Mouse (Mus musculus) kidney, postnatal 0 days (tissue): Measurements from ENCODE around the gene Gm45062. TPM values are rescaled to one million over a fixed set of nuclear protein-coding genes. Genes with fewer than 3 reads are reported as not detected.
"Not testable (repeated sequence)": the region's sequence is repeated elsewhere in the genome, so short reads cannot be mapped to it uniquely, and the experiment has no call there.

ENCODE experiments used
- ATAC-seq: fragments of 200-750 bp; cut with Nextera tagmentation; replicated peaks from 2 replicates; pipeline ENCODE4 v1.8.0; 2017; ENCODE audit warnings: low read depth, moderate number of reproducible peaks, moderate TSS enrichment, moderate library complexity; ENCODE audit not compliant: low FRiP score
- DNase-seq: peaks from one replicate; pipeline ENCODE4 v3.0.0-alpha.2; 2016; ENCODE audit warnings: low spot score
- H3K27ac ChIP-seq: fragments of 300-500 bp; sonication (generic); 2 replicates; pipeline ENCODE4 v1.5.1; 2014; ENCODE audit warnings: mild to moderate bottlenecking
- H3K27me3 ChIP-seq: fragments of 300-500 bp; sonication (generic); 2 replicates; pipeline ENCODE4 v1.6.1; 2014; ENCODE audit warnings: low read length, mixed read lengths; ENCODE audit not compliant: insufficient read depth
- H3K36me3 ChIP-seq: fragments of 300-500 bp; sonication (generic); 2 replicates; pipeline ENCODE4 v1.6.1; 2014; ENCODE audit warnings: low read length, mixed read lengths; ENCODE audit not compliant: insufficient read depth
- H3K4me1 ChIP-seq: fragments of 300-500 bp; sonication (generic); replicated peaks from 2 replicates; pipeline ENCODE4 v1.6.1; 2014; ENCODE audit warnings: antibody characterized with exemption, low read length, mixed read lengths; ENCODE audit not compliant: insufficient read depth
- H3K4me2 ChIP-seq: fragments of 300-500 bp; sonication (generic); 2 replicates; pipeline ENCODE4 v1.6.1; 2014; ENCODE audit warnings: mild to moderate bottlenecking, low read length, moderate library complexity, mixed read lengths
- H3K4me3 ChIP-seq: fragments of 300-500 bp; sonication (generic); replicated peaks from 2 replicates; pipeline ENCODE4 v1.5.1; 2014; ENCODE audit warnings: low read depth, low read length
- H3K9ac ChIP-seq: fragments of 300-500 bp; sonication (generic); 2 replicates; pipeline ENCODE4 v1.6.1; 2014; ENCODE audit warnings: low read depth, low read length
- H3K9me3 ChIP-seq: fragments of 300-500 bp; sonication (generic); replicated peaks from 2 replicates; pipeline ENCODE4 v1.6.1; 2016; ENCODE audit warnings: low read length, inconsistent platforms, mixed read lengths
- CTCF ChIP-seq: IDR thresholded peaks from 2 replicates; pipeline ENCODE4 v1.5.1; 2016; ENCODE audit warnings: antibody characterized with exemption, low read depth, mild to moderate bottlenecking, moderate library complexity
- WGBS: fragments of 180-500 bp; shearing (Covaris S2); extraction: QIAGEN DNeasy Blood & Tissue Kit; methylation state at CpG from one replicate; pipeline ENCODE4 v1.1.7; 2014; 5-methylcytosine and 5-hydroxymethylcytosine counted together
- polyA plus RNA-seq: library from polyadenylated mRNA; unstranded; fragments of >200 nt; fragmentation: Nextera tagmentation; extraction: Ambion mirVana; gene quantifications from 2 replicates; pipeline ENCODE4 v1.2.1, GENCODE M21; 2015

Gene Gm45062
- polyA plus RNA-seq, 1 experiment from 2014 or later = 5.0 TPM

DNA sequence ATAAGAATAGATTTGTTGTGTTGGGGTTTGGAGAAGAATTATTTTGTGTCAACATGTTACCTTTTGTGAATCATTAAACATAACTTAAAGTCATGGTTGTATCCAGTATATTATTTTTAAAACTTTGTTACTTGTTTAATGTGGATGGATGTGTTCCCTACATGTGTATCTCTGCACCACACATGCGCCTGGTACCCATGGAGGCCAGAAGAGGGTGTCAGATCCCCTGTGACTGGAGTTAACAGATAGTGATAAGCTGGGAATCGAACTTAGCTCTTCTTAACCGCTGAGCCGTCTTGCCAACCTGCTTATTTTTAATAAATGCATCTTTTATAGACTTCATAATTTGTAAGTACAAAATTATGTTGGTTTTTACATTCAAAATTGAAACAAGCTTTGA lies 262.0 kb downstream of the Gm45062 start:
- no peak for ATAC-seq
- no peak overlapping the region for H3K27ac ChIP-seq
- H3K27me3 ChIP-seq = no peaks in the 10 kb centered on the region
- H3K9ac ChIP-seq = no peak overlapping the region
- H3K9me3 ChIP-seq = no peaks in the 10 kb centered on the region
- TF ChIP-seq CTCF = no peak
- WGBS = 96% methylated on average over 4 of the region's 4 CpGs
- H3K4me3 ChIP-seq = no peak overlapping the region
- no peaks in the 10 kb centered on the region for H3K4me1 ChIP-seq
- H3K4me2 ChIP-seq = no peak overlapping the region
- no peak for DNase-seq
- H3K36me3 ChIP-seq = no peaks in the 10 kb centered on the region

DNA sequence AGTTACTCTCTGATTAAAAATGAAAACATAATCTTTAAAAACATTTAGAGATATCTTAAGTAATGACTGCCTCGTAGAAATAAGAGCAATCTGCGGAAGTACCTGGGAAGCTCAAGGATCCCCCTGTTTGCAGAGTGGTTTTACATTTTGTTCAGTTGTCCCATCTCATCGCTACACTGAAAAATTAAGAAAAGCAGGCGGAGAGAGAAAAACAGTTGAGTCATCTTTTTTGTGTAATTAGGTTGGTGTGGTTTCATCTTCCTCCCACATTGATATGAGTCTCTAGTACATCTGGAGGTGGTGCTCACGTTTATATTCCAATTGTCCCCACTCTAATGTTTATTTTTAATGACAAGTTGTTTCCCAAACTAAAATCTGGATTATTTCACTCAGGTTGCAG lies 265.5 kb downstream of the Gm45062 start:
- H3K4me2 ChIP-seq = no peak overlapping the region
- no peaks in the 10 kb centered on the region for H3K36me3 ChIP-seq
- no peaks in the 10 kb centered on the region for H3K27me3 ChIP-seq
- no peaks in the 10 kb centered on the region for H3K4me1 ChIP-seq
- H3K4me3 ChIP-seq = no peak overlapping the region
- TF ChIP-seq CTCF = no peak
- ATAC-seq (no peak), DNase-seq (no peak)
- H3K27ac ChIP-seq = no peak overlapping the region
- WGBS = 81% methylated on average over 5 of the region's 5 CpGs
- no peaks in the 10 kb centered on the region for H3K9me3 ChIP-seq
- H3K9ac ChIP-seq = no peak overlapping the region

DNA sequence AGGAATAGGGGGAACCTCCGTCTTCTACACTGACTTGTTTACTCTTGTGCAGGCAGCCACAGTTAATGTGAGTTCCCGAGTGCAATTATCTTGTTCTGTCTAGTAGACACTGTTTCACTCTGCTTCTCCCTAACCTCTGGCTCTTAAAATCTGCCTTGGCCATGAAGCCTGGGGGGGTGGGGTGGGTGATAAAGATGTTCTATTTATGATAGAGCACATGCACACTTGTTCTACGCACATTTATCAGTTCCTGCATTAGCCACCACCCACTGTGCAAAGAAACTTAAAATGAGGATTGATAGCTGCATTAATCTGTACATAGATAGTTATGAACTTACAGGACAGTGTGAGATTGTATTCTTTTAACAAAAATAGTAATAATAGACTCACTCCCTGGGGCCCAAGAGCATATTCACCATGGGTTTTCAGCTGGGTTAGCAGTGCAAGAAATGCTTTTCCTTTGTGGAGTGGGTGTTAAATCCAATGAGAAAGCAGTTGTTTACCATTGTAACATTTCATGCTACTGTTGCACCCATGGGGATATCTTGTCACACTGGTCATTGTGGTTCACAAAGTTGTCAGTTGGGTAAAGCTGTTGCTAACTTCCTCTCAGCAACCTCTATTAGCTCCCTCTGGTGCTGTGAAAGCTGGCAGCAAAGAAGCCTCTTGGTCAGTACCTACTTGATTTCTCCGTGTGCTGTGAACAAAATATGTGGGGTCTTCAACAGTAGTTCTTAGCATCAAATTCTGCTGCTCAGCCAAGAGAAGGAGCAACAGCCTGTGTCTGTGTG lies 272.0 kb downstream of the Gm45062 start:
- H3K27me3 ChIP-seq = no peaks in the 10 kb centered on the region
- H3K9ac ChIP-seq = no peak overlapping the region
- no peak for TF ChIP-seq CTCF
- H3K4me2 ChIP-seq = no peak overlapping the region
- no peaks in the 10 kb centered on the region for H3K4me1 ChIP-seq
- no peak overlapping the region for H3K27ac ChIP-seq
- H3K9me3 ChIP-seq = no peaks in the 10 kb centered on the region
- ATAC-seq (no peak), DNase-seq (no peak)
- no peaks in the 10 kb centered on the region for H3K36me3 ChIP-seq
- H3K4me3 ChIP-seq = no peak overlapping the region
- WGBS = 84% methylated on average over 4 of the region's 4 CpGs

DNA sequence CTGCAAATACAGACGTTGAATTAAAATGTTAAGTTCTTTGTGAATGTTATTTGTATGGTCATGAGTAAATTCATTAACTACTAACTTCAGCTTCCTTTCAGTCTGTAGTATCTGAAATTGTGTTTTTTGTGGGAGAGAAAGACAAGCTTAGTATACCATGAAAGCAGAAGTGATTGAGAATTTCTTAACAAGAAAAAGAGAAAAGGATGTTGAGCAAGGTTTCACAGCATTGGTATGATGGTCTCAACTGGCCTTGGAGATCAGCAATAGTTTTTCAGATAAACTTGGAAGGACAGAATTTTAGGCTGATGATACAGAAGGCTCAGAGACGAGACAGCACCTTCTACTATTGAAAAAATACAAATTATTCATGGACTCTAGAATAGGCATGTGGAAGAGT lies 277.7 kb downstream of the Gm45062 start:
- H3K9me3 ChIP-seq = no peaks in the 10 kb centered on the region
- ATAC-seq = no peak
- no peak overlapping the region for H3K4me3 ChIP-seq
- H3K36me3 ChIP-seq = no peaks in the 10 kb centered on the region
- WGBS = 83% methylated on average over 2 of the region's 2 CpGs
- no peak for DNase-seq
- no peak overlapping the region for H3K27ac ChIP-seq
- no peak for TF ChIP-seq CTCF
- no peak overlapping the region for H3K9ac ChIP-seq
- H3K4me2 ChIP-seq = no peak overlapping the region
- H3K27me3 ChIP-seq = no peaks in the 10 kb centered on the region
- no peaks in the 10 kb centered on the region for H3K4me1 ChIP-seq

DNA sequence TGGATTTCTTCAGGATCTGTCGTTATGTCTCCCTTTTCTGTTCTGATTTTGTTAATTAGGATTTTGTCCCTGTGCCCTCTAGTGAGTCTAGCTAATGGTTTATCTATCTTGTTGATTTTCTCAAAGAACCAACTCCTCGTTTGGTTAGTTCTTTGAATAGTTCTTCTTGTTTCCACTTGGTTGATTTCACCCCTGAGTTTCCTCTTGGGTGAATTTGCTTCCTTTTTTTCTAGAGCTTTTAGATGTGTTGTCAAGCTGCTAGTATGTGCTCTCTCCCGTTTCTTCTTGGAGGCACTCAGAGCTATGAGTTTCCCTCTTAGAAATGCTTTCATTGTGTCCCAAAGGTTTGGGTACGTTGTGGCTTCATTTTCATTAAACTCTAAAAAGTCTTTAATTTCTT lies 282.3 kb downstream of the Gm45062 start:
- WGBS = 88% methylated on average over 4 of the region's 4 CpGs
- H3K4me2 ChIP-seq, H3K27me3 ChIP-seq, H3K36me3 ChIP-seq, ATAC-seq, H3K9ac ChIP-seq, H3K9me3 ChIP-seq, H3K27ac ChIP-seq, H3K4me3 ChIP-seq, DNase-seq, H3K4me1 ChIP-seq: not testable (repeated sequence)

DNA sequence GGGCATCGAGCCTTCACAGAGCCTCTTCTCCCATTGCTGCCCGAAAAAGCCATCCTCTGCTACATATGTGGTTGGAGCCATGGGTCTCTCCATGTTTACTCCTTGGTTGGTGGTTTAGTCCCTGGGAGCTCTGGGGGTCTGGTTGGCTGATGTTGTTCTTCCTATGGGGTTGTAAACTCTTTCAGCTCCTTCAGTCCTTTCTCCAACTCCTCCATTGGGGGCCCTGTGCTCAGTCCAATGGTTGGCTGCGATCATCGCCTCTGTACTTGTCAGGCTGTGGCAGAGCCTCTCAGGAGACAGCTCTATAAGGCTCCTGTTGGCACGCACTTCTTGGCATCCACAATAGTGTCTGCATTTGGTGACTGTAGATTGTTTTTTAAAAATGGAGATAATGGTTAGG lies 285.6 kb downstream of the Gm45062 start:
- 94% methylated on average over 5 of the region's 5 CpGs for WGBS
- Histone ChIP-seq H3K9me3 (no peaks in the 10 kb centered on the region), H3K36me3 (no peaks in the 10 kb centered on the region), H3K27ac (no peak overlapping the region), H3K27me3 (no peaks in the 10 kb centered on the region), H3K4me3 (no peak overlapping the region), H3K9ac (no peak overlapping the region), H3K4me2 (no peak overlapping the region), H3K4me1 (no peaks in the 10 kb centered on the region)
- TF ChIP-seq CTCF = no peak
- no peak for DNase-seq
- ATAC-seq = no peak

DNA sequence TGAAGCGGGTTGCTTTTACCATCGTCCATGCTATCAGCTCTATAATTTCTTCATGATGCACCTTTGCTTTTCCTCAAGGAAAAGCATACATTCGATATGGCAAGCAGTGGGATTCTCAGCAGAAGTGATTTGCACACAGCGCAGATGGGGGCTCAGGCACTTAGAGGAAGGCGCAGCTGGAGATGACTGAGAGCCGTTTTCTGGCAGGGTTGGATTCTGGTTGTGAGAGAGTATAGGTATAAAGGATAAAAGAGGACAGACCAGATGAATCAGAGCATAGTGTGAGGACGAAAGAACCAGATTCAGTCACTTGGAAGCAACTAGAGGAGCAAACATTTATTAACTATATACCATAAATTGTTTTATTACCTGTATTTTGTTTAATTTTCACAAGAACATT lies 286.5 kb downstream of the Gm45062 start:
- Histone ChIP-seq H3K9ac (no peak overlapping the region), H3K4me2 (no peak overlapping the region), H3K36me3 (no peaks in the 10 kb centered on the region), H3K27me3 (no peaks in the 10 kb centered on the region), H3K4me1 (no peaks in the 10 kb centered on the region), H3K4me3 (no peak overlapping the region), H3K27ac (no peak overlapping the region), H3K9me3 (no peaks in the 10 kb centered on the region)
- ATAC-seq (no peak), DNase-seq (no peak)
- no peak for TF ChIP-seq CTCF
- WGBS = 93% methylated on average over 7 of the region's 7 CpGs
